Mouse (Mus musculus): ENCODE results near the gene Sh3d19. TPM values are rescaled to one million over a fixed set of nuclear protein-coding genes. Genes with fewer than 3 reads are reported as not detected.

Sh3d19 gene
- 0.62 and 0.66 TPM in 2 replicates for polyA plus RNA-seq (2012; ENCODE audit: low replicate concordance)

DNA sequence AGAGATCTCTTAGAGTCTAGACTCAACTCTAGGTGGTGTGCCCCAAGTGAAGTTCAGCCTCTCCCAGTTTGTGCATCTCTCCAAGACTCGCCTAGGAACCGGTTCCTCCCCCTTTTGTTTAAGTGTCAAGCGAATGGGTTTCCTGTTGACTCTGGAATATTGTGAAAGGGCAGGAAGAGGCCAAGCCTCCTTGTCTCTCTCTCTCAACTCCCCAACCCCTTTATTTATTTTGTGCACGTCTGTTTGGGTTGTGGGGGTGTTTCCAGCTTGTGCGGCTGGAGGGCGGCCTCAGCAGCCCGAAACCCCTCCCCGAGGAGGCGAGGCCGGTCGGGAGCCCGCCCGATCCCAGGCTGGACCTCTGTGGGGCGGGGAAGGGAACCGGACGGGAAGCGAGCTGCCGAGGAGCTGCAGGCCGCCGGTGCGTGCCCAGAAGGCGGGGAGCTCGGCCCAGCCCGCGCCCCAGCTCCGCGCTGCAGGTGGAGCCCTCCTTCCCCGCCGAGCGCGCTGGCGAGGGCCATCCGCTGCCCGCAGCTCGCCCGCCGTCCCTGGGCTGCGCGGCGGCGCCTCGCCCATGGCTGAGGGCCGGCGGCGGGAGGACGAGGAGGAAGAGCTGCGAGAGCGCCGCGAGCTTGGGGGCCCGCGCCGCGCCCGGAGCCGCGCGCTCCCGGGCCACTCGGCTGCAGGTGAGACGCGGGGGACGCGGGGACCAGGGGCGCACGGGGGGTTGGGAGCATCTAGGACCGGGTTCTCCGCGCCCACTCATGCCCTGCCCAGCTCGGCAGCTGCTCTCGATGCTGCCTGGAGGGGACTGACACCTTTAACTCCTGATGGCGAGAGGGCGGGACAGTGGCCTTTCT is at the start of gene Sh3d19:
Sh3d19 (plus strand) TSS at position 368 of the 857 bp plus-strand sequence.

GRCm38 (mm10) chr3:86002423-86002822 is 31.5 kb downstream of the Sh3d19 start, which contains the start of gene Prss48:
Prss48 (minus strand) TSS chr3:86002491.

DNA sequence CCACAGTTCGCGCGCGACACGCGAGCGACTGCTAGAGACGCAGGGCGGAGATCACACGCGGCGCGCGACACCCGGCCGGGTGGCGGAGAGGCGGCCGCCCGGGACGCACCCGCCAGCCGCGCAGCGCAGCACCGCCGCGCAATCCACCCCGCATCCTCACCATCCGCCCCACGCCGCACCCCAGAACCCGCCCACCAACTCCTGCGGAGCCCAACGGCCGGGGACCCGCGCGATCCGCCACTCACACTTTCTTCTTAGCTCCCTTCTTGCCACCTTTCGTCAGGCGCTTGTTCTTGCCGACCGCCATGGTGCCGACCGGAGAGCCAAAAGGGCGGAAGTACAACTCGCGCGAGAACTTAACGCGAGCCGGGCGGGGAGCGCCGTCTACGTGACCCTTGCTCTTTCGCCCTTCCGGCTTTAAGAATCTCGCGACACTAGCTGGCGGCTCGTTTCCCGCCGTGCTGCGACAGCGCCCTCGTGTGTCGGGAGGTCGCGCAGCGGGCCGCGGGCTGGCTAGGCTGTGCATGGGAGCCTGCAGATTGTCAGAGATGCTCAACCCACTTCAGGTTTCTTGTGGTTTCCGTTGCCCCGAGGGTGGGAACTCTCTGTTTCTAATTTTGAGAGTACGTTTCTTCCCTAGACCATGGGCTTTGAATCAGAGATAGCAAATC is 171.5 kb downstream of the Sh3d19 start, which contains the start of gene Rps3a1:
Rps3a1 (minus strand) TSS at position 440 of the 671 bp plus-strand sequence.

Other genes starting within 250 kb of the Sh3d19 start
- 0.80 and 2.5 TPM in 2 replicates for gene Fam160a1, start 153.8 kb upstream of the Sh3d19 start, polyA plus RNA-seq (2012; ENCODE audit: low replicate concordance)
- gene Glt28d2, start 83.6 kb upstream of the Sh3d19 start, polyA plus RNA-seq (2012; ENCODE audit: low replicate concordance), result 0.09 and 0.18 TPM in 2 replicates
- gene Gm37240, start 83.6 kb upstream of the Sh3d19 start, polyA plus RNA-seq (2012; ENCODE audit: low replicate concordance), result 1.7 and 6.7 TPM in 2 replicates
- not detected in 2 replicates for gene Prss48, start 31.4 kb downstream of the Sh3d19 start, polyA plus RNA-seq (2012; ENCODE audit: low replicate concordance)
- gene Rps3a1, start 171.6 kb downstream of the Sh3d19 start, polyA plus RNA-seq (2012; ENCODE audit: low replicate concordance), result 39.3 and 394 TPM in 2 replicates